Mouse (Mus musculus) intestine, embryonic 16.5 days (tissue): Measurements from ENCODE around the gene Phpt1. TPM values are rescaled to one million over a fixed set of nuclear protein-coding genes. Genes with fewer than 3 reads are reported as not detected.

Source experiments
- ATAC-seq: fragments of 200-750 bp; cut with Nextera tagmentation; 2 replicates; pipeline ENCODE4 v1.8.0; 2017; ENCODE audit warnings: moderate TSS enrichment, moderate library complexity
- H3K27ac ChIP-seq: fragments of 300-500 bp; sonication (generic); 2 replicates; pipeline ENCODE4 v1.5.1; 2014; ENCODE audit warnings: mild to moderate bottlenecking, low read length
- H3K27me3 ChIP-seq: fragments of 300-500 bp; sonication (generic); replicated peaks from 2 replicates; pipeline ENCODE4 v1.6.1; 2014; ENCODE audit warnings: low read length, control low read depth, mixed read lengths; ENCODE audit not compliant: control insufficient read depth, insufficient read depth
- H3K36me3 ChIP-seq: fragments of 300-500 bp; sonication (generic); 2 replicates; pipeline ENCODE4 v1.6.1; 2014; ENCODE audit warnings: low read length, control low read depth; ENCODE audit not compliant: control insufficient read depth, insufficient read depth
- H3K4me1 ChIP-seq: fragments of 300-500 bp; sonication (generic); 2 replicates; pipeline ENCODE4 v1.6.1; 2014; ENCODE audit warnings: low read length, control low read depth, mixed read lengths; ENCODE audit not compliant: control insufficient read depth, insufficient read depth
- H3K4me2 ChIP-seq: fragments of 300-500 bp; sonication (generic); 2 replicates; pipeline ENCODE4 v1.6.1; 2014; ENCODE audit warnings: low read depth, low read length, control low read depth
- H3K4me3 ChIP-seq: fragments of 300-500 bp; sonication (generic); 2 replicates; pipeline ENCODE4 v1.5.1; 2014; ENCODE audit warnings: mild to moderate bottlenecking, low read length
- H3K9ac ChIP-seq: fragments of 300-500 bp; sonication (generic); 2 replicates; pipeline ENCODE4 v1.6.1; 2014; ENCODE audit warnings: low read depth, low read length
- H3K9me3 ChIP-seq: fragments of 300-500 bp; sonication (generic); 2 replicates; pipeline ENCODE4 v1.6.1; 2016; ENCODE audit warnings: low read length, control low read depth; ENCODE audit not compliant: control insufficient read depth
- WGBS: fragments of 180-500 bp; shearing (Covaris S2); extraction: QIAGEN DNeasy Blood & Tissue Kit; methylation state at CpG from one replicate; pipeline ENCODE4 v1.1.7; 2014; 5-methylcytosine and 5-hydroxymethylcytosine counted together
- polyA plus RNA-seq: library from polyadenylated mRNA; unstranded; fragments of >200 nt; fragmentation: Nextera tagmentation; extraction: Ambion mirVana; gene quantifications from 2 replicates; pipeline ENCODE4 v1.2.1, GENCODE M21; 2015

The Phpt1 gene
- polyA plus RNA-seq, 1 experiment from 2014 or later, result 176 TPM

DNA sequence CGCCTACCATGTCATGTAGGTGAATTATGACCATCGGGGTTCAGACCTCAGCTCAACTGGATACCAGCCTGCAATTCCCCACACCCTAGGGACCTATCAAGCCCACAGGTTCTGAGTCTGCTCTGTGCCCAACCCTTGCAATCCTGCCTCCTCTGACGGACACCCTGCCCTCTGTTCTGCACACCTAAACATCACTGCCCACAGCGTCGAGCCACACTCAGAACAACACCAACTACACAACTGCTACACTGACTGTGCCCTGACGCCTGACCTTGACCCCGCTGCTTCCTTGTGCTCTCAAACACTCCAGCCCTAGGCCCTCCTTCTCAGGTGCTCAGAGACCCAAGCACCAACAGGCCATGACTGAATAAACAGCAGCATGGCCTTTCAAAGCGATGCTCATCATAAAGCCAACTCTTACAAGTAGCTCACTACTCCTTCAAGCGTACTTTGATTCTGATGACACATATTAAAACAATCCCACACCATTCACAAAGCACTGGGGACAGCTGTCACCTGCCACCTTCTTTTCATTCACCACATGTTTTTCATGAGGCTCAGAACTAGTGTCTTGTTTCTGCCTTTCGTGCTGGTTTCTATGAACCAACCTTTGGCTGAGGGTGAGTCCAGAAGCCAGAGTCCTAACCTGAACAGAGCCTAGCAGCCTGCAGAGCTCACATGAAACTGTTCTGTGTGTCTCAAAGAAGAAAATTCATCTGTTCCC lies 33.2 kb downstream of the Phpt1 start:
- H3K9me3 ChIP-seq, result no peaks in the 10 kb centered on the region
- H3K4me3 ChIP-seq, result no peak overlapping the region
- no peaks in the 10 kb centered on the region for H3K27me3 ChIP-seq
- 71% methylated on average over 10 of the region's 10 CpGs for WGBS
- ATAC-seq, result no peak
- H3K36me3 ChIP-seq, result no peaks in the 10 kb centered on the region
- no peak overlapping the region for H3K9ac ChIP-seq
- H3K27ac ChIP-seq, result no peak overlapping the region
- H3K4me2 ChIP-seq, result no peak overlapping the region
- peaks cover 6% of the 10 kb centered on the region for H3K4me1 ChIP-seq

DNA sequence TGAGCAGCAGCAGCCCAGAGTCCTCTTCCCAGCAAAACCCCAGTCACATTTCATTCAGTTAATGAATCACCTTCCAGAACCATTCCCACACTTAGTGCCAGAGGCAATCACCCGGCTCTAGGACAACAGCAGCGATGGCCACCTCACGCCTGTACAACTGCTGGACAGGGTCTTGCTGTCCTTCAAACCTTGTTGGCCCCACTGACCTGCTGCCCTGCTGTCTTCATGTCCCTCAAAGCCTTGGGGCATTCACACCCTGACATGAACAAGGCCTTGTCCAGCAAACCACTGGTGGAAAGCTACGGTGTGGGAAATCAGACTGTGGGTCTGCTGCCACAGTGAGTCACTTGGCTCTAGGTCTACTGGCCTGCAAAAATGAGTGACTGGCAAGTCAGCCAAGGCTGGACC lies 34.5 kb downstream of the Phpt1 start:
- ATAC-seq, result no peak

DNA sequence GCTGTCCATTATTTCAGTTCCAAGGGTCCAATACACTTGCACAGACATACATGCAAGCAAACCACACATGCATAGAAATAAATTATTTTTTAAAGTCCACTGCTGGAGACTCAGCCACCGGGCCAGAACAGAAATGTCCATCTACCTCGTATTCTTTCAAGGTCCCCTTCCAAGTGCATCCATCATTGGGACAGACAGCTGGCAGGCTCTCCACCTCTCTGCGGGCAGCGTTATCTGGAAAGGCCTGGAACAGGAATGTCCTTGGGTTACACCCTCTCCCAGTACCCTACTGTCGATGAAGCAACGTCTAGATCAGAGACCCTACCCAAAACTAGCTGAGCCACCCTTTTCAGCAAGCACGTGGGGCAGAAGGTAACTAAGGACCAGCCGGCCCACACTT lies 38.5 kb downstream of the Phpt1 start:
- 82% methylated on average over 8 of the region's 8 CpGs for WGBS
- Histone ChIP-seq H3K27me3 (no peaks in the 10 kb centered on the region), H3K9ac (no peak overlapping the region), H3K4me1 (no peaks in the 10 kb centered on the region), H3K9me3 (no peaks in the 10 kb centered on the region), H3K36me3 (0 out of 2 replicates have a peak, but pooled peaks cover 5% of the 10 kb centered on the region), H3K27ac (no peak overlapping the region), H3K4me2 (no peak overlapping the region), H3K4me3 (no peak overlapping the region)
- ATAC-seq, result no peak

More for the DNA sequence above, 34.5 kb downstream of the Phpt1 start:
- no peaks in the 10 kb centered on the region for H3K9me3 ChIP-seq
- no peak overlapping the region for H3K27ac ChIP-seq
- 0 out of 2 replicates have a peak, but pooled peaks cover 4% of the 10 kb centered on the region for H3K36me3 ChIP-seq
- H3K9ac ChIP-seq, result no peak overlapping the region
- no peak overlapping the region for H3K4me3 ChIP-seq
- no peaks in the 10 kb centered on the region for H3K27me3 ChIP-seq
- 93% methylated on average over 4 of the region's 4 CpGs for WGBS
- H3K4me2 ChIP-seq, result no peak overlapping the region
- no peaks in the 10 kb centered on the region; the same call in 1 of the 2 replicates for H3K4me1 ChIP-seq

DNA sequence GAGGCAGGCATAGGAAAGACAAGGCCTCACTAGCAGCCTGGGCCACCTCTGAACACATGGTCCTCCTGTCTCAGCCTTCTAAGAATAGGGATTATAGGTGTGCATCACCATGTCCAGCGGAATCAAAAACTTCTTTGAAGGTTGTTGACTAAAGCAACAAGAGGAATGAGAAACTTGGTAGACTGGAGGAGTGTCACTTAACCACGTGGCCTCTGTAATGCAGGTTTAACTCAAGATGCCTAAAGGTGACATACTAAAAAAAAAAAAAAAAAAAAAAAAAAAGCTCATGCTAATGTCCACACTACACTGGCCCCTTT lies 40.2 kb downstream of the Phpt1 start:
- Histone ChIP-seq H3K9ac (no peak overlapping the region), H3K4me2 (no peak overlapping the region), H3K27ac (no peak overlapping the region), H3K27me3 (no peaks in the 10 kb centered on the region), H3K4me1 (no peaks in the 10 kb centered on the region), H3K4me3 (no peak overlapping the region), H3K36me3 (peaks cover 12% of the 10 kb centered on the region), H3K9me3 (no peaks in the 10 kb centered on the region)
- ATAC-seq, result no peak
- 82% methylated on average over 2 of the region's 2 CpGs for WGBS

DNA sequence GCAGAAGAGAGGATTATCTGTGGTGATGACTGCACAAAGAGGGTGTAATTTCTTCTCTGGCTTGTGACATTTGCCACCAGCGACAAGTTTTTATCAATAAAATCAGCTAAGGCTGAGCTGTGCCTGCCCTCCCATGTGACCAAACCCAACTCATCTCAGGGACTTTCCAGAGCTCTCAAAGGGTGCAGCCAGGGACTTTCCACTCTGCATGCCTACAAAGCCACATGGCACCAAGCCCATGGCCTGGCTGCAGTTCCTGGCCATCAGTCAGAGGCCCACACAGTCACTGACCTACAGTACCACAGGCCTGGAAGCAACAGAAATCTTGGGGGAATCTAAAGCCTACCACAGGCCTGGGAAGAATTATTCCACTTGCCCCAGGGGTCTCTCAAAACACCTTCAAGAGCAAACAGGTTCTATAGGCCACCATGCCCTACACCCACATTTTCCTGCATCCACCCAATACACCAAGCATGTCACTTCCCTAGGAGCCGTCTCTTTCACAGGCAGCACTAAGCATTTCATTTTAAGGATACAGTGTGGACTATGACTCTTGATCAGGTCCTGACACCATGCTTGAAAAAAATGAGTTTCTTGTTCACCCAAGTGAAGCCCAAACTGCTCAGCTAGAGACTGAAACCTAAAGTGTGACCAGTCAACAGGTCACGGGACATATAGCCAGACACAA lies 40.7 kb downstream of the Phpt1 start:
- no peaks in the 10 kb centered on the region for H3K27me3 ChIP-seq
- WGBS, result 88% methylated on average over 3 of the region's 3 CpGs
- no peak overlapping the region for H3K4me2 ChIP-seq
- no peak overlapping the region for H3K4me3 ChIP-seq
- H3K36me3 ChIP-seq, result peaks cover 14% of the 10 kb centered on the region
- H3K4me1 ChIP-seq, result no peaks in the 10 kb centered on the region
- H3K9me3 ChIP-seq, result no peaks in the 10 kb centered on the region
- H3K9ac ChIP-seq, result no peak overlapping the region
- no peak overlapping the region for H3K27ac ChIP-seq
- ATAC-seq, result no peak

DNA sequence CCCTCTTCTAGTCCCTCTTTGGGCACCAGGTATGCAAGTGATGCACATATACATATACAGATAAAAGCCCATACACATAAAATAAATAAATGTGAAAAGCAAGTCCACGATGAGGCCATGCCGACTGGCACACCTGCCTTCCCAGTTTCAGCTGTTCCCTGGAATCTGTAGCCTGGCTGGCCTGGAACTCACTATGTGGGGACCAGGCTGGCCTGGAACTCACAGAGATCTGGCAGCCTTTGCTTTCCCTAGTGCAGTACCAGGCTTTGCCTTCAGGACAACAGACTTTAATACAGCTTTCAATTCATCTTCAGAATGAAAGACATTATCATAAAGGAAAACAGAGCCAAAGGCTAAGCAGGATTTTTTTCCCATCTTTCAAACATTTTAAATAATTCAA lies 41.3 kb downstream of the Phpt1 start:
- Histone ChIP-seq H3K4me2 (no peak overlapping the region), H3K27ac (no peak overlapping the region), H3K36me3 (peaks cover 19% of the 10 kb centered on the region), H3K9ac (no peak overlapping the region), H3K27me3 (no peaks in the 10 kb centered on the region), H3K4me1 (no peaks in the 10 kb centered on the region), H3K9me3 (no peaks in the 10 kb centered on the region), H3K4me3 (no peak overlapping the region)
- ATAC-seq, result no peak
- WGBS, result 93% methylated on average over 2 of the region's 2 CpGs

DNA sequence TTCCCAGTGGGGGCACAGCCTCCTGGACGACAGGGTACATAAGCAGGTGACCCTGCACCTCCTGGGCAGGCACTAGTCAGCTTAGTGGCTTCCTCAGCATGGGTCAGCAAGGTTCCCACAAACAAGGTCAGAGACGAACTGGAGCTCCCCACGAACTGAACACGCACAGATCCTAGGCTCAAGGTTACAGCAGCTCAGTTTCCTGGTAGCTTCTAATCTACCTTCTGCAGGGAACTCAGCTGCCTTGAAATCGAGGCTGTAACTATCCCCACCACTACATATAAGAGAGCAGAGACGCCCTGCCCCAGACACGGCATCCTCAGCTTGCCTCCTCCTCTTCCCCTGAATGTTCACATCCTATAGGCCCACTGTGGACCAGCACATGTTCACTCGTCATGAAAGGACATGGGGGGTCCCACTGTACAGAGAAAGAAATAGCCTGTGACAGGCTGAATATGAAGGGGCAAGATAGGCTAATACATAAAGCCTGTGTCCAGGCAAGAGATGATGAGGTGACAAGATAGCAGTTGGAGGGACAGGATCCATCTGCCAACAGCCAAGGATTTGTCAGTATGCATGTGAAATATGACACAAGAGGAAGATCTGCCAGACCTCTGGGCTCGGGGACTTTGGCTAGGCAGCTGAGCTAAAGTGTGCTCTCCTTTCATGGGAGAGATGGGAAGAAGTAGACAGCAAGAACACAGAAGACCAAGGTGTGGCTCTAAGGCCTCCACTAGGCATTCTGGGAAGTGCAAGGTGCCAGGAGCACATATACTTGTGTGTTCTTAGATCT lies 48.3 kb downstream of the Phpt1 start:
- 88% methylated on average over 9 of the region's 9 CpGs for WGBS
- H3K36me3 ChIP-seq, result peaks cover 42% of the 10 kb centered on the region
- H3K4me1 ChIP-seq, result no peaks in the 10 kb centered on the region
- H3K9me3 ChIP-seq, result no peaks in the 10 kb centered on the region
- no peak overlapping the region for H3K4me3 ChIP-seq
- H3K9ac ChIP-seq, result no peak overlapping the region
- no peak overlapping the region for H3K4me2 ChIP-seq
- no peaks in the 10 kb centered on the region for H3K27me3 ChIP-seq
- no peak overlapping the region for H3K27ac ChIP-seq
- no peak for ATAC-seq

Other genes starting within 250 kb of the Phpt1 start
- 36.7 and 43.2 TPM in 2 replicates for gene Man1b1, start 242.9 kb downstream of the Phpt1 start, polyA plus RNA-seq
- gene Dpp7, start 218.9 kb downstream of the Phpt1 start, polyA plus RNA-seq, result 74.4 and 104 TPM in 2 replicates
- 196 and 259 TPM in 2 replicates for gene Uap1l1, start 209.5 kb downstream of the Phpt1 start, polyA plus RNA-seq
- 56.7 and 66.4 TPM in 2 replicates for gene Sapcd2, start 202.9 kb downstream of the Phpt1 start, polyA plus RNA-seq
- gene Entpd2, start 179.3 kb downstream of the Phpt1 start, polyA plus RNA-seq, result 23.7 and 27.4 TPM in 2 replicates
- 48.9 and 51.1 TPM in 2 replicates for gene Npdc1, start 175.9 kb downstream of the Phpt1 start, polyA plus RNA-seq
- 0.13 and 0.33 TPM in 2 replicates for gene Fut7, start 152.0 kb downstream of the Phpt1 start, polyA plus RNA-seq
- 2.1 and 2.8 TPM in 2 replicates for gene Abca2, start 146.5 kb downstream of the Phpt1 start, polyA plus RNA-seq
- 2.6 and 2.7 TPM in 2 replicates for gene Clic3, start 118.4 kb downstream of the Phpt1 start, polyA plus RNA-seq
- 31.5 and 37.4 TPM in 2 replicates for gene Paxx, start 114.1 kb downstream of the Phpt1 start, polyA plus RNA-seq
- gene Ptgds, start 105.2 kb downstream of the Phpt1 start, polyA plus RNA-seq, result 4.0 and 4.5 TPM in 2 replicates
- gene Lcn12, start 81.3 kb downstream of the Phpt1 start, polyA plus RNA-seq, result 0.32 TPM in 1 of 2 replicates, not detected in the other
- gene Fbxw5, start 74.5 kb downstream of the Phpt1 start, polyA plus RNA-seq, result 70.2 and 71.9 TPM in 2 replicates
- 6.8 and 8.5 TPM in 2 replicates for gene C8g, start 73.5 kb downstream of the Phpt1 start, polyA plus RNA-seq
- 28.4 and 34.1 TPM in 2 replicates for gene Traf2, start 28.3 kb downstream of the Phpt1 start, polyA plus RNA-seq
- gene Edf1, start 17.4 kb downstream of the Phpt1 start, polyA plus RNA-seq, result 343 and 364 TPM in 2 replicates
- 582 and 797 TPM in 2 replicates for gene Mamdc4, start 379 bp downstream of the Phpt1 start, polyA plus RNA-seq
- 0.93 and 1.4 TPM in 2 replicates for gene Ajm1, start 6.5 kb upstream of the Phpt1 start, polyA plus RNA-seq
- 45.8 and 52.7 TPM in 2 replicates for gene Rabl6, start 33.3 kb upstream of the Phpt1 start, polyA plus RNA-seq
- 0.12 and 0.18 TPM in 2 replicates for gene Ccdc183, start 42.5 kb upstream of the Phpt1 start, polyA plus RNA-seq
- gene Tmem141, start 46.8 kb upstream of the Phpt1 start, polyA plus RNA-seq, result 25.4 and 26.6 TPM in 2 replicates
- gene Fcna, start 52.8 kb upstream of the Phpt1 start, polyA plus RNA-seq, result 6.6 and 7.1 TPM in 2 replicates
- gene Lcn8, start 77.9 kb upstream of the Phpt1 start, polyA plus RNA-seq, result not detected in 2 replicates
- not detected in 2 replicates for gene Lcn5, start 82.7 kb upstream of the Phpt1 start, polyA plus RNA-seq
- gene Lcn6, start 101.6 kb upstream of the Phpt1 start, polyA plus RNA-seq, result not detected in 2 replicates
- gene Lcn10, start 107.5 kb upstream of the Phpt1 start, polyA plus RNA-seq, result not detected in 2 replicates
- gene Obp2a, start 124.8 kb upstream of the Phpt1 start, polyA plus RNA-seq, result not detected in 2 replicates
- 82.8 and 94.2 TPM in 2 replicates for gene Bmyc, start 131.5 kb upstream of the Phpt1 start, polyA plus RNA-seq
- gene Obp2b, start 161.8 kb upstream of the Phpt1 start, polyA plus RNA-seq, result not detected in 2 replicates
- gene Lcn3, start 190.3 kb upstream of the Phpt1 start, polyA plus RNA-seq, result not detected in 2 replicates
- not detected in 2 replicates for gene Lcn11, start 201.8 kb upstream of the Phpt1 start, polyA plus RNA-seq
- not detected in 2 replicates for gene Gm13539, start 207.0 kb upstream of the Phpt1 start, polyA plus RNA-seq
- gene Glt6d1, start 240.6 kb upstream of the Phpt1 start, polyA plus RNA-seq, result not detected in 2 replicates
- not detected in 2 replicates for gene Lcn9, start 247.9 kb upstream of the Phpt1 start, polyA plus RNA-seq